7 mouse cellular contexts compared by ENCODE assay signal in the genomic region with DNA sequence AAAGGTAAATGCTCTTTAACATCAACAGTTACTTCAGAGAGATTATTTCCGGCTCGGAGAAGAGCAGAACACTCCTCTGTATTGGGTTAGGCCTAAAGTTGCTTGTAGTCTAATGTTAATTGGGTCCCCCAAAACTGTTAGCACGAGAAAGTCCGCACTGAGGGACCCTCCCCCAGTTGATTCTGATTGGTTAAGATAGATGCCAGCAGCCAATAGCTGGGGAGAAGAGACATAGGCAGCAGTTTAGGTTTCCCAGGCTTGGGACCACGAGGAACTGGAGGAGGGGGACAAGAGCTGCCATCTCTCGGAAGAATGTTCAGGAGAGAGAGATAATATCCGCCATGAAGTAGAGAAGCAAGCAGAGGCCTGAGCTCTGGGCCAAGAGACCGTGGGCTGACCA. TPM values are rescaled to one million over a fixed set of nuclear protein-coding genes. Genes with fewer than 3 reads are reported as not detected.
DNase-seq lines count a peak whose midpoint lies in the region; ATAC-seq and TF ChIP-seq lines count a peak whose summit lies in the region.

No protein-coding gene starts in this region.

- H3K36me3 ChIP-seq in thymus, adult 2 months (ENCODE audit: control insufficient read depth, insufficient read depth, low read length), result no peaks in the 10 kb centered on the region
- no peaks in the 10 kb centered on the region for H3K36me3 ChIP-seq in embryonic facial prominence, embryonic 11.5 days (replicated peaks; ENCODE audit: control insufficient read depth, insufficient read depth, low read depth, low read length)
- no peaks in the 10 kb centered on the region for H3K36me3 ChIP-seq in neural tube, embryonic 15.5 days

- peak; percentile 18 for DNase-seq in thymus, adult 2 months
- DNase-seq in thymus, adult 18-20 months, result no peak
- DNase-seq in embryonic facial prominence, embryonic 11.5 days (ENCODE audit: low spot score), result peak; percentile 56
- DNase-seq in adrenal gland, postnatal 25 days, result no peak
- DNase-seq in kidney, adult 18-20 months, result no peak

- TF ChIP-seq CTCF in thymus, adult 2 months (IDR thresholded peaks at IDR 0.05; ENCODE audit: borderline replicate concordance, control insufficient read depth, extremely low read depth, insufficient read depth, low read length, poor library complexity), result no peak

- H3K27ac ChIP-seq in thymus, adult 2 months (ENCODE audit: control insufficient read depth, insufficient read depth, low read length), result no peak overlapping the region
- no peak overlapping the region for H3K27ac ChIP-seq in embryonic facial prominence, embryonic 11.5 days (replicated peaks; ENCODE audit: low read depth, low read length)
- H3K27ac ChIP-seq in neural tube, embryonic 15.5 days (replicated peaks), result no peak overlapping the region

- 74% methylated on average over 8 of the region's 8 CpGs for WGBS in thymus, adult 2 months
- WGBS in embryonic facial prominence, embryonic 11.5 days, result 39% methylated on average over 8 of the region's 8 CpGs
- WGBS in neural tube, embryonic 15.5 days, result 42% methylated on average over 8 of the region's 8 CpGs

- H3K27me3 ChIP-seq in thymus, adult 2 months (ENCODE audit: control insufficient read depth, insufficient read depth, low read length), result no peaks in the 10 kb centered on the region
- H3K27me3 ChIP-seq in embryonic facial prominence, embryonic 11.5 days (ENCODE audit: control insufficient read depth, insufficient read depth, low read length), result no peaks in the 10 kb centered on the region
- no peaks in the 10 kb centered on the region for H3K27me3 ChIP-seq in neural tube, embryonic 15.5 days (replicated peaks)

- no peak overlapping the region for H3K9ac ChIP-seq in embryonic facial prominence, embryonic 11.5 days (replicated peaks; ENCODE audit: low read length)
- no peak overlapping the region for H3K9ac ChIP-seq in neural tube, embryonic 15.5 days (replicated peaks)

- ATAC-seq in embryonic facial prominence, embryonic 11.5 days (replicated peaks; ENCODE audit: insufficient number of reproducible peaks, low FRiP score, low TSS enrichment, low read depth), result no peak
- ATAC-seq in inflammation-experienced regulatory T-cells, adult 6 months, result peak; percentile 59
- ATAC-seq in neural tube, embryonic 15.5 days (ENCODE audit: low FRiP score), result 0 out of 2 replicates have a peak, but pooled peaks have one; percentile 50

- no peak overlapping the region for H3K4me2 ChIP-seq in embryonic facial prominence, embryonic 11.5 days (ENCODE audit: low read depth, low read length)
- H3K4me2 ChIP-seq in neural tube, embryonic 15.5 days, result peak overlapping the region; percentile 36

- no peak for TF ChIP-seq POLR2A in thymus, adult 2 months (IDR thresholded peaks at IDR 0.05; ENCODE audit: control insufficient read depth, extremely low read depth, insufficient read depth, low read length, poor library complexity)

- no peak overlapping the region for H3K4me3 ChIP-seq in thymus, adult 2 months (ENCODE audit: control insufficient read depth, insufficient read depth, low read length)
- no peak overlapping the region for H3K4me3 ChIP-seq in embryonic facial prominence, embryonic 11.5 days (ENCODE audit: low read depth, low read length)
- H3K4me3 ChIP-seq in neural tube, embryonic 15.5 days (replicated peaks), result no peak overlapping the region

- H3K4me1 ChIP-seq in thymus, adult 2 months (replicated peaks; ENCODE audit: control insufficient read depth, insufficient read depth, low read length), result no peaks in the 10 kb centered on the region
- H3K4me1 ChIP-seq in embryonic facial prominence, embryonic 11.5 days (ENCODE audit: control insufficient read depth, insufficient read depth, low read length), result no peaks in the 10 kb centered on the region
- H3K4me1 ChIP-seq in neural tube, embryonic 15.5 days, result peaks cover 8% of the 10 kb centered on the region; the same call in 1 of the 2 replicates

- no peaks in the 10 kb centered on the region for H3K9me3 ChIP-seq in embryonic facial prominence, embryonic 11.5 days (replicated peaks; ENCODE audit: control insufficient read depth, low read length)
- no peaks in the 10 kb centered on the region for H3K9me3 ChIP-seq in neural tube, embryonic 15.5 days (replicated peaks)

RNA-seq across cellular contexts. Expression of gene Noct, which starts 28.5 kb away (rescaled TPM):
- 30.8 and 35.8 TPM in 2 replicates for polyA plus RNA-seq in thymus, adult 2 months (2012; rRNA removed)
- polyA plus RNA-seq in embryonic facial prominence, embryonic 11.5 days (2014; fragmentation: Nextera tagmentation; extraction: Ambion mirVana), result 11.0 and 11.5 TPM in 2 replicates
- 1 to 10 TPM; 2.2 to 4.3 (median 3.5) TPM for polyA plus RNA-seq in inflammation-experienced regulatory T-cells, adult 6 months (2017; shearing (Covaris generic))
- polyA plus RNA-seq in neural tube, embryonic 15.5 days (2015; fragmentation: Nextera tagmentation; extraction: Ambion mirVana), result 32.0 and 35.6 TPM in 2 replicates
- total RNA-seq in adrenal gland, postnatal 25 days (2021), result 10.7 and 27.8 TPM in 2 replicates

Comparison
In these comparisons a context has a peak if more than half of its experiments do, and no peak if none do; other contexts are left out.
1. DNase-seq: peak in thymus, adult 2 months (single experiment) and embryonic facial prominence, embryonic 11.5 days (single experiment); none in thymus, adult 18-20 months (0 of 2), adrenal gland, postnatal 25 days (single experiment) and kidney, adult 18-20 months (single experiment).